In genomic region chr17:87202958-87203720, GRCm38 (mm10) we compare ENCODE assay signal across 11 mouse cellular contexts.
DNase-seq lines count a peak whose midpoint lies in the region; ATAC-seq and TF ChIP-seq lines count a peak whose summit lies in the region.
"Had no signal": no experiment of that assay in that cellular context is flagged by ENCODE, and none has a peak within 500 bp of the region (broad histone marks: within the 10 kb centered on the region; RNA-seq: fewer than 3 reads in every experiment).

No protein-coding gene starts in this region.

- H3K27me3 ChIP-seq in heart, embryonic 11.5 days (ENCODE audit: control insufficient read depth, insufficient read depth, low read length), result no peaks in the 10 kb centered on the region
- H3K27me3 ChIP-seq in C2C12 (ENCODE audit: control insufficient read depth, insufficient read depth, insufficient read length), result no peaks in the 10 kb centered on the region
- H3K27me3 ChIP-seq in forebrain, embryonic 14.5 days (replicated peaks; ENCODE audit: control insufficient read depth, insufficient read depth, low read length), result no peaks in the 10 kb centered on the region
- H3K27me3 ChIP-seq: Patski had no signal

- H3K4me3 ChIP-seq in heart, embryonic 11.5 days (ENCODE audit: low read depth, low read length), result no peak overlapping the region
- H3K4me3 ChIP-seq in C2C12 (ENCODE audit: insufficient read depth, poor library complexity, severe bottlenecking), result no peak overlapping the region
- no peak overlapping the region for H3K4me3 ChIP-seq in forebrain, embryonic 14.5 days (ENCODE audit: low read depth, low read length)
- H3K4me3 ChIP-seq: erythroblast, embryonic 14.5 days had no signal

- intact Hi-C loops in heart, postnatal 36 days (cut with DNase I), result no loop called here

- no peak for TF ChIP-seq CTCF in C2C12 (IDR thresholded peaks at IDR 0.05; ENCODE audit: control insufficient read depth, insufficient read depth, insufficient read length)

- no peaks in the 10 kb centered on the region for H3K36me3 ChIP-seq in heart, embryonic 11.5 days (ENCODE audit: control insufficient read depth, insufficient read depth, low read length)
- H3K36me3 ChIP-seq in C2C12 (ENCODE audit: control insufficient read depth, insufficient read depth), result no peaks in the 10 kb centered on the region
- no peaks in the 10 kb centered on the region for H3K36me3 ChIP-seq in forebrain, embryonic 14.5 days (ENCODE audit: control insufficient read depth, insufficient read depth, low read length)

- H3K4me1 ChIP-seq in heart, embryonic 11.5 days (ENCODE audit: control insufficient read depth, insufficient read depth, low read length), result peaks cover 29% of the 10 kb centered on the region
- H3K4me1 ChIP-seq in forebrain, embryonic 14.5 days (ENCODE audit: control insufficient read depth, insufficient read depth, low read length), result peaks cover 7% of the 10 kb centered on the region; the same call in 1 of the 2 replicates

- DNase-seq in heart, postnatal 36 days, result no peak
- DNase-seq in forelimb bud, embryonic 11.5 days (ENCODE audit: low read depth, low spot score), result peak; percentile 35
- no peak for DNase-seq in forebrain, embryonic 14.5 days (ENCODE audit: low spot score)
- DNase-seq in ovary, postnatal 14 days (ENCODE audit: low spot score), result no peak
- no peak for DNase-seq in spleen, postnatal 14 days (ENCODE audit: low spot score in 2 of 2)

- WGBS in heart, embryonic 11.5 days (ENCODE audit: insufficient replicate concordance), result 19% methylated on average over 5 of the region's 5 CpGs
- 53% methylated on average over 5 of the region's 5 CpGs for WGBS in forebrain, embryonic 14.5 days

- no peak overlapping the region for H3K9ac ChIP-seq in heart, embryonic 11.5 days (ENCODE audit: low read depth, low read length)
- no peak overlapping the region for H3K9ac ChIP-seq in forebrain, embryonic 14.5 days (ENCODE audit: low read length)

- no peaks in the 10 kb centered on the region for H3K79me2 ChIP-seq in C2C12 (ENCODE audit: control insufficient read depth, insufficient read depth)

- peak overlapping the region; percentile 19 for H3ac ChIP-seq in C2C12 (ENCODE audit: control insufficient read depth, insufficient read length, low read depth)

- no peak overlapping the region for H3K27ac ChIP-seq in heart, embryonic 11.5 days (ENCODE audit: low read depth, low read length)
- no peak overlapping the region for H3K27ac ChIP-seq in forebrain, embryonic 14.5 days (ENCODE audit: low read depth, low read length)
- H3K27ac ChIP-seq: macrophage had no signal

- peak; percentile 44; the same call in 1 of the 2 replicates for ATAC-seq in heart, embryonic 11.5 days (replicated peaks; ENCODE audit: insufficient number of reproducible peaks, low FRiP score, low TSS enrichment)
- ATAC-seq in megakaryocyte-erythroid progenitor cell, adult 5-6 weeks (replicated peaks; ENCODE audit: low FRiP score, low TSS enrichment, poor library complexity, severe bottlenecking), result peak; percentile 36; the same call in 1 of the 2 replicates
- ATAC-seq in forebrain, embryonic 14.5 days, result no peak

- H3K79me3 ChIP-seq in C2C12 (ENCODE audit: low read depth), result no peaks in the 10 kb centered on the region

- H3K4me2 ChIP-seq in heart, embryonic 11.5 days, result no peak overlapping the region; the same call in 1 of the 2 replicates
- no peak overlapping the region for H3K4me2 ChIP-seq in forebrain, embryonic 14.5 days (ENCODE audit: low read length)

- H3K9me3 ChIP-seq in heart, embryonic 11.5 days (replicated peaks; ENCODE audit: control insufficient read depth, low read length), result no peaks in the 10 kb centered on the region
- H3K9me3 ChIP-seq in forebrain, embryonic 14.5 days (replicated peaks; ENCODE audit: control insufficient read depth, low read length), result no peaks in the 10 kb centered on the region

TF ChIP-seq in C2C12, 6 proteins besides CTCF, POLR2A, EP300 and RAD21:
- no peak for TF ChIP-seq MAX (IDR thresholded peaks at IDR 0.05)
- peak; percentile 51 for TF ChIP-seq MYOD1 (IDR thresholded peaks at IDR 0.05; ENCODE audit: control insufficient read depth, insufficient read length, low read depth)
